Mouse (Mus musculus): ENCODE measurements around the gene Bbs12. TPM values are rescaled to one million over a fixed set of nuclear protein-coding genes. Genes with fewer than 3 reads are reported as not detected.

Gene Bbs12
- polyA plus RNA-seq, 1 experiment from 2014 or later: 6.0 TPM

DNA sequence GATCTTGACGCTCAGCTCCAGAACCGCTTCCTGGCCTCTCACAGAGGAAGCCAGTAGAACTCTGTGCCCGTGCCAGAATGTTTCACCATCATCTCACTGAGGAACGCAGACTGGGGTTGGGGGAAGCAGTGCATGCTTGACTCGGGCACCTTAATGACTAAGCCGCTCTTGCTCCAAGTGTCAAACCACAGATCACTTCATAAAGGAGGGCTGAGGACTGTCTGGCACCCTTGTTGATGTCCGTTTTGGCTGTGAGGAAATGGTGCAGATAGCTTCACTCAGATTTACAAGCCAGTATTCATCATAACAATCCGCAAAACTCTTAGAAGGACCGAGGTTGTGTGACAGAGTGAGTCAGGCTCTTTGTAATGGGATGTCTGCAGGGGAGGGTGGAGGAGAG lies 48.4 kb downstream of the Bbs12 start:
- ATAC-seq (ENCODE audit: low FRiP score): no peak

DNA sequence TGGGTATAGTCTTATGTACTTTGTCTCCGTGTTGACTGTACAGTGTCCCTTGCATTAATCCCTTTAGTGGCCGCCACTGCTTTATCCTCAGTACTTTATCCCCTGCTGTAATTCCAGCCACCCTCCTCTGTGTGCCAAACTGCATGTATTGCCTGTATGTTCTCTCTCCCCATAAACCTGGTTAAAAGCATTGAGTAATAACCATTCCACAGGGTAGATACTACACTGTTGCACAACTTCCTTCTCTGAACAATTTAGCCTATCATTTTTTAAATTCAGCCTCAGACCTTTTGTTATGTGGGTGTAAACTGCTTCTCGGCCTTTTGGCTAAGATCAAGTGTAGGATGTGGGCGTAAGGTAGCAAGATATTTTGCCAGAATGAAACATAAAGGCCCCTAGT lies 52.8 kb downstream of the Bbs12 start:
- Histone ChIP-seq H3K4me2 (replicated peaks; ENCODE audit: low read depth, low read length) (no peak overlapping the region), H3K9me3 (ENCODE audit: control insufficient read depth, low read length) (no peaks in the 10 kb centered on the region), H3K27me3 (ENCODE audit: control insufficient read depth, insufficient read depth, low read length) (no peaks in the 10 kb centered on the region), H3K9ac (ENCODE audit: low read depth, low read length) (no peak overlapping the region), H3K36me3 (ENCODE audit: control insufficient read depth, insufficient read depth, low read length) (no peaks in the 10 kb centered on the region), H3K4me1 (replicated peaks; ENCODE audit: control insufficient read depth, insufficient read depth, low read length) (no peaks in the 10 kb centered on the region), H3K4me3 (ENCODE audit: low read depth, low read length) (no peak overlapping the region), H3K27ac (ENCODE audit: low read depth, low read length) (no peak overlapping the region)
- WGBS: 89% methylated on average over 4 of the region's 4 CpGs
- ATAC-seq (ENCODE audit: low FRiP score): no peak
- no peak for DNase-seq (ENCODE audit: low spot score)

More for the DNA sequence above, 48.4 kb downstream of the Bbs12 start:
- H3K4me1 ChIP-seq (replicated peaks; ENCODE audit: control insufficient read depth, insufficient read depth, low read length): no peaks in the 10 kb centered on the region
- H3K4me2 ChIP-seq (replicated peaks; ENCODE audit: low read depth, low read length): no peak overlapping the region
- no peaks in the 10 kb centered on the region for H3K27me3 ChIP-seq (ENCODE audit: control insufficient read depth, insufficient read depth, low read length)
- 89% methylated on average over 9 of the region's 9 CpGs for WGBS
- no peaks in the 10 kb centered on the region for H3K36me3 ChIP-seq (ENCODE audit: control insufficient read depth, insufficient read depth, low read length)
- DNase-seq (ENCODE audit: low spot score): no peak
- no peak overlapping the region for H3K27ac ChIP-seq (ENCODE audit: low read depth, low read length)
- no peak overlapping the region for H3K9ac ChIP-seq (ENCODE audit: low read depth, low read length)
- H3K9me3 ChIP-seq (ENCODE audit: control insufficient read depth, low read length): no peaks in the 10 kb centered on the region
- H3K4me3 ChIP-seq (ENCODE audit: low read depth, low read length): no peak overlapping the region

DNA sequence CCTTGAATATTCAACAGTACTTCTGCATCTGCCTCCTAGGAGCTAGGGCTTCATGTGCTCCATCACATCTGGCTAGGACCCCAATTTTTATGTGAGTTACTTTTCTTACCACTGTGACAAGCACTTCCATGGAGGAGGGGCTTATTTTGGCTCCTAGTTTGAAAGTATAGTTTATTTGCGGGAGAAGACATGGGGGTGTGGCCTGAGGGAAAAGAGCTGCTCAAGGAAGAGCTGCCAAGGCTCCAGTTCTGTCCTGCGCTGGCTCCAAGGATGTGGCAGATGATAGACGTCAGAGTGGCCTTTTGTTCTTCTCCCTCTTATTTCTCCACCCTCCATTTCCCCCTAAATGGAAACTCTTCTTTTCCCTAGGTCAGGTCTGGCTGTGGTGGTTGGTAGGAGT lies 53.6 kb downstream of the Bbs12 start:
- ATAC-seq (ENCODE audit: low FRiP score): no peak
- DNase-seq (ENCODE audit: low spot score): no peak
- no peaks in the 10 kb centered on the region for H3K4me1 ChIP-seq (replicated peaks; ENCODE audit: control insufficient read depth, insufficient read depth, low read length)
- H3K9me3 ChIP-seq (ENCODE audit: control insufficient read depth, low read length): no peaks in the 10 kb centered on the region
- H3K36me3 ChIP-seq (ENCODE audit: control insufficient read depth, insufficient read depth, low read length): no peaks in the 10 kb centered on the region
- no peak overlapping the region for H3K4me2 ChIP-seq (replicated peaks; ENCODE audit: low read depth, low read length)
- WGBS: 49% methylated on average over 3 of the region's 3 CpGs
- no peak overlapping the region for H3K27ac ChIP-seq (ENCODE audit: low read depth, low read length)
- no peak overlapping the region for H3K9ac ChIP-seq (ENCODE audit: low read depth, low read length)
- H3K27me3 ChIP-seq (ENCODE audit: control insufficient read depth, insufficient read depth, low read length): no peaks in the 10 kb centered on the region
- H3K4me3 ChIP-seq (ENCODE audit: low read depth, low read length): no peak overlapping the region

DNA sequence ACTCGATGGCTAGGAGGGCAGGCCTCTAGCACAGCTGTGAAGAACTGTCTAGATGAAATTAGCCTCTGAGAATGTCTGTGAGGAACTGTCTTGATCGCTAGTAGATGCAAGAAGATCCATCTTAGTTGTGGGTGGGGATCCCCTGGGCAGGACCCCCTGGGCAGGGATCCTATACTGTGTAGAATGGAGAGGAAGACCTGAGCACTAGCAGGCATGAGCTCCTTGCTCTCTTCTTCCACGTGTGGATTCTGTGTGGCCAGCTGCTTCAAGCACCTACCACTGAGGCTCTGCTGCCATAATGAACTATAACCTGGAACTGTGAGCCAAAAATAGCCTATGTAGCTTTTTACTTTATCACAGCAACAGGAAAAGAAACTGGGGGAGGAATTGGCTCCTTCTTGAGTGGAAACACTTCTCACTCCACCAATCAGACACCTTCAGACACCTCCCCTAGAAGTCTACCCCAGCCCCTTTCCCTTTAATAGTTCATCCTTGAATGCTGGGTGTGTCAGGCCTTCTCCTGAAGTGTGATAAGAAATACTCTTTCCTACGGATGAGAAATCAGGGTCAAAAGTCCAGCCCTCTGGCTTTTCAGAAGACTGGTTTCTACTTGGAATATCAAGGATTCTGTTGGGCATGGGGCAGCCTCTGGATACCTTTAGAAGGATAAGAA lies 54.2 kb downstream of the Bbs12 start:
- H3K9ac ChIP-seq (ENCODE audit: low read depth, low read length): no peak overlapping the region
- no peaks in the 10 kb centered on the region for H3K4me1 ChIP-seq (replicated peaks; ENCODE audit: control insufficient read depth, insufficient read depth, low read length)
- ATAC-seq (ENCODE audit: low FRiP score) (no peak), DNase-seq (ENCODE audit: low spot score) (no peak)
- no peak overlapping the region for H3K4me2 ChIP-seq (replicated peaks; ENCODE audit: low read depth, low read length)
- H3K4me3 ChIP-seq (ENCODE audit: low read depth, low read length): no peak overlapping the region
- H3K9me3 ChIP-seq (ENCODE audit: control insufficient read depth, low read length): no peaks in the 10 kb centered on the region
- no peaks in the 10 kb centered on the region for H3K36me3 ChIP-seq (ENCODE audit: control insufficient read depth, insufficient read depth, low read length)
- WGBS: 68% methylated on average over 4 of the region's 4 CpGs
- H3K27me3 ChIP-seq (ENCODE audit: control insufficient read depth, insufficient read depth, low read length): no peaks in the 10 kb centered on the region
- H3K27ac ChIP-seq (ENCODE audit: low read depth, low read length): no peak overlapping the region

DNA sequence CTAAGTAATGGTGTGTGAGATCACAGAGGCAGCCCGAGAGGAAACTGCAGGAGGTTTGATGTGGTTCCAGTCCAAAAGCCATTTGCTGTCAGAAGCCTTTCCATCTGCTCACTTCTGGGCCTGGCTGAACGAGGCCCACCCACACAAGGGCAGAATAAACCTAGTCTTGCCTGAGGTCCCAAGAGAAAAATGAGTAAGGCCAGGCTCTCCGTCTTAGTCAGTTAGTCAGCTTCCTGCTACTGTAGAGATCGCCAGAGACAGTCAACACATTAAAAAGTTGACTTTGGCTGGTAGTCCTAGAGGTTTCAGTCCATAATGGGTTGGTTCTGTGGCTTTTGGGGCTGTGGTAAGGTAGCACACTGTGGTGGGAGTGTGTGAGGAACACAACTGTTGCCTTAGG lies 58.1 kb downstream of the Bbs12 start:
- ATAC-seq (ENCODE audit: low FRiP score): no peak
- Histone ChIP-seq H3K27me3 (ENCODE audit: control insufficient read depth, insufficient read depth, low read length) (no peaks in the 10 kb centered on the region), H3K4me2 (replicated peaks; ENCODE audit: low read depth, low read length) (no peak overlapping the region), H3K9me3 (ENCODE audit: control insufficient read depth, low read length) (no peaks in the 10 kb centered on the region), H3K36me3 (ENCODE audit: control insufficient read depth, insufficient read depth, low read length) (no peaks in the 10 kb centered on the region), H3K27ac (ENCODE audit: low read depth, low read length) (no peak overlapping the region), H3K4me1 (replicated peaks; ENCODE audit: control insufficient read depth, insufficient read depth, low read length) (no peaks in the 10 kb centered on the region), H3K9ac (ENCODE audit: low read depth, low read length) (no peak overlapping the region), H3K4me3 (ENCODE audit: low read depth, low read length) (no peak overlapping the region)
- no peak for DNase-seq (ENCODE audit: low spot score)
- 77% methylated on average over 4 of the region's 4 CpGs for WGBS

Other genes with a start within 250 kb of the Bbs12 start
- gene Adad1, start 249.0 kb upstream of the Bbs12 start, polyA plus RNA-seq (2014; fragmentation: Nextera tagmentation; extraction: Ambion mirVana): 0.27 and 0.54 TPM in 2 replicates
- gene Il2, start 186.6 kb upstream of the Bbs12 start, polyA plus RNA-seq (2014; fragmentation: Nextera tagmentation; extraction: Ambion mirVana): 0.64 and 0.73 TPM in 2 replicates
- not detected in 2 replicates for gene Il21, start 79.9 kb upstream of the Bbs12 start, polyA plus RNA-seq (2014; fragmentation: Nextera tagmentation; extraction: Ambion mirVana)
- gene Cetn4, start 154 bp downstream of the Bbs12 start, polyA plus RNA-seq (2014; fragmentation: Nextera tagmentation; extraction: Ambion mirVana): 1.4 and 1.8 TPM in 2 replicates
- 0.49 and 1.1 TPM in 2 replicates for gene Fgf2, start 35.8 kb downstream of the Bbs12 start, polyA plus RNA-seq (2014; fragmentation: Nextera tagmentation; extraction: Ambion mirVana)
- gene Spata5, start 107.3 kb downstream of the Bbs12 start, polyA plus RNA-seq (2014; fragmentation: Nextera tagmentation; extraction: Ambion mirVana): 41.9 and 44.1 TPM in 2 replicates
- gene Nudt6, start 107.7 kb downstream of the Bbs12 start, polyA plus RNA-seq (2014; fragmentation: Nextera tagmentation; extraction: Ambion mirVana): 4.1 and 4.8 TPM in 2 replicates

All from hindbrain, embryonic 11.5 days (tissue).